Mouse (Mus musculus) lung, embryonic 16.5 days (tissue): ENCODE measurements around the gene Fam83f. TPM values are rescaled to one million over a fixed set of nuclear protein-coding genes. Genes with fewer than 3 reads are reported as not detected.

Source experiments
- ATAC-seq: fragments of 200-750 bp; cut with Nextera tagmentation; 2 replicates; pipeline ENCODE4 v1.8.0; 2017; ENCODE audit warnings: low read depth, mild to moderate bottlenecking, moderate library complexity
- H3K27ac ChIP-seq: fragments of 300-500 bp; sonication (generic); 2 replicates; pipeline ENCODE4 v1.5.1; 2014; ENCODE audit warnings: mild to moderate bottlenecking, control low read depth, low read length
- H3K27me3 ChIP-seq: fragments of 300-500 bp; sonication (generic); 2 replicates; pipeline ENCODE4 v1.6.1; 2014; ENCODE audit warnings: low read depth, low read length, mixed read lengths; ENCODE audit not compliant: control insufficient read depth, insufficient read depth
- H3K36me3 ChIP-seq: fragments of 300-500 bp; sonication (generic); 2 replicates; pipeline ENCODE4 v1.6.1; 2014; ENCODE audit warnings: low read length; ENCODE audit not compliant: control insufficient read depth, insufficient read depth
- H3K4me1 ChIP-seq: fragments of 300-500 bp; sonication (generic); replicated peaks from 2 replicates; pipeline ENCODE4 v1.6.1; 2014; ENCODE audit warnings: low read length, mixed read lengths; ENCODE audit not compliant: control insufficient read depth, insufficient read depth
- H3K4me2 ChIP-seq: fragments of 300-500 bp; sonication (generic); 2 replicates; pipeline ENCODE4 v1.6.1; 2014; ENCODE audit warnings: low read depth, low read length, control low read depth
- H3K4me3 ChIP-seq: fragments of 300-500 bp; sonication (generic); 2 replicates; pipeline ENCODE4 v1.5.1; 2014; ENCODE audit warnings: mild to moderate bottlenecking, low read length, control low read depth
- H3K9ac ChIP-seq: fragments of 300-500 bp; sonication (generic); 2 replicates; pipeline ENCODE4 v1.6.1; 2014; ENCODE audit warnings: low read length, control low read depth
- H3K9me3 ChIP-seq: fragments of 300-500 bp; sonication (generic); 2 replicates; pipeline ENCODE4 v1.6.1; 2016; ENCODE audit warnings: low read length; ENCODE audit not compliant: control insufficient read depth
- WGBS: fragments of 180-500 bp; shearing (Covaris S2); extraction: QIAGEN DNeasy Blood & Tissue Kit; methylation state at CpG from one replicate; pipeline ENCODE4 v1.1.7; 2014; 5-methylcytosine and 5-hydroxymethylcytosine counted together
- microRNA-seq: library from miRNA; unstranded; fragments of <30 nt; microRNA quantifications from one replicate; pipeline ENCODE4, GENCODE M21; 2016
- polyA plus RNA-seq: library from polyadenylated mRNA; unstranded; fragments of >200 nt; fragmentation: Nextera tagmentation; extraction: Ambion mirVana; gene quantifications from 2 replicates; pipeline ENCODE4 v1.2.1, GENCODE M21; 2015

Fam83f gene
- polyA plus RNA-seq, 1 experiment from 2014 or later = 1.3 TPM

- no peak for ATAC-seq
- Histone ChIP-seq H3K4me2 (no peak overlapping the region), H3K27ac (no peak overlapping the region), H3K27me3 (no peaks in the 10 kb centered on the region), H3K36me3 (no peaks in the 10 kb centered on the region), H3K4me3 (no peak overlapping the region), H3K4me1 (no peaks in the 10 kb centered on the region), H3K9ac (no peak overlapping the region), H3K9me3 (no peaks in the 10 kb centered on the region)
- WGBS = 82% methylated on average over 3 of the region's 3 CpGs
Observed at GRCm38 (mm10) chr15:80742991-80743474, 71.4 kb downstream of the Fam83f start.

- H3K36me3 ChIP-seq = no peaks in the 10 kb centered on the region
- H3K27me3 ChIP-seq = no peaks in the 10 kb centered on the region
- H3K9ac ChIP-seq = no peak overlapping the region
- no peak for ATAC-seq
- no peak overlapping the region for H3K4me2 ChIP-seq
- no peaks in the 10 kb centered on the region for H3K9me3 ChIP-seq
- H3K4me3 ChIP-seq = no peak overlapping the region
- no peaks in the 10 kb centered on the region for H3K4me1 ChIP-seq
- no peak overlapping the region for H3K27ac ChIP-seq
- WGBS = 71% methylated on average over 7 of the region's 7 CpGs
Observed at GRCm38 (mm10) chr15:80743606-80744005, 72.0 kb downstream of the Fam83f start.

- no peak overlapping the region for H3K4me2 ChIP-seq
- no peaks in the 10 kb centered on the region for H3K9me3 ChIP-seq
- no peak overlapping the region for H3K9ac ChIP-seq
- H3K27ac ChIP-seq = no peak overlapping the region
- no peak for ATAC-seq
- WGBS = 84% methylated on average over 3 of the region's 3 CpGs
- no peaks in the 10 kb centered on the region for H3K4me1 ChIP-seq
- no peaks in the 10 kb centered on the region for H3K27me3 ChIP-seq
- no peaks in the 10 kb centered on the region for H3K36me3 ChIP-seq
- H3K4me3 ChIP-seq = no peak overlapping the region
Observed at GRCm38 (mm10) chr15:80744667-80745422, 73.2 kb downstream of the Fam83f start.

GRCm38 (mm10) chr15:80748979-80749378 is 77.3 kb downstream of the Fam83f start:
- H3K27ac ChIP-seq = no peak overlapping the region
- H3K27me3 ChIP-seq = no peaks in the 10 kb centered on the region
- H3K9me3 ChIP-seq = no peaks in the 10 kb centered on the region
- 38% methylated on average over 5 of the region's 5 CpGs for WGBS
- no peak for ATAC-seq
- no peaks in the 10 kb centered on the region for H3K4me1 ChIP-seq
- H3K9ac ChIP-seq = no peak overlapping the region
- H3K36me3 ChIP-seq = no peaks in the 10 kb centered on the region
- no peak overlapping the region for H3K4me2 ChIP-seq
- no peak overlapping the region for H3K4me3 ChIP-seq

Small RNAs within 50 kb of the gene (microRNA-seq; reads per million reads assigned to microRNA genes)
- gene Mir6957 = not detected

Other genes starting within 250 kb of the Fam83f start
- gene Enthd1, start 106.7 kb upstream of the Fam83f start, polyA plus RNA-seq = not detected in 2 replicates
- 1.5 and 1.6 TPM in 2 replicates for gene Grap2, start 99.3 kb upstream of the Fam83f start, polyA plus RNA-seq
- gene Tnrc6b, start 39.5 kb downstream of the Fam83f start, polyA plus RNA-seq = 26.7 and 30.8 TPM in 2 replicates